Mouse (Mus musculus) olfactory bulb, adult 2 months (tissue): Measurements from ENCODE around the gene Yes1. TPM values are rescaled to one million over a fixed set of nuclear protein-coding genes. Genes with fewer than 3 reads are reported as not detected.
"Not testable (repeated sequence)": the region's sequence is repeated elsewhere in the genome, so short reads cannot be mapped to it uniquely, and the experiment has no call there.

Experiments used
- H3K27ac ChIP-seq: fragments of 200-500 bp; 2 replicates; pipeline ENCODE4 v1.5.1; 2012; ENCODE audit warnings: low read depth, low read length; ENCODE audit not compliant: insufficient read depth
- H3K4me1 ChIP-seq: fragments of 200-500 bp; 2 replicates; pipeline ENCODE4 v1.6.1; 2012; ENCODE audit warnings: low read length; ENCODE audit not compliant: control insufficient read depth, insufficient read depth
- H3K4me3 ChIP-seq: fragments of 200-500 bp; 2 replicates; pipeline ENCODE4 v1.5.1; 2012; ENCODE audit warnings: mild to moderate bottlenecking, low read depth, low read length, moderate library complexity; ENCODE audit not compliant: insufficient read depth
- CTCF ChIP-seq: fragments of 200-500 bp; IDR thresholded peaks from 2 replicates; pipeline ENCODE4 v1.5.1; 2012; ENCODE audit warnings: low read depth, mild to moderate bottlenecking, low read length, moderate library complexity; ENCODE audit not compliant: insufficient read depth
- POLR2A ChIP-seq: fragments of 200-500 bp; IDR thresholded peaks from 2 replicates; pipeline ENCODE4 v1.6.1; 2012; ENCODE audit warnings: mild to moderate bottlenecking, low read depth, low read length, moderate library complexity; ENCODE audit not compliant: insufficient read depth
- WGBS: fragments of 180-500 bp; shearing (Covaris S2); methylation state at CpG from one replicate; pipeline ENCODE4 v1.1.7; 2018; 5-methylcytosine and 5-hydroxymethylcytosine counted together
- polyA plus RNA-seq: library from polyadenylated mRNA; stranded (reverse); fragments of >200 nt; gene quantifications from 2 replicates; pipeline ENCODE4 v1.2.4, GENCODE M21; 2012; ENCODE audit warnings: low replicate concordance; ENCODE audit not compliant: missing spikeins, insufficient read depth, insufficient read length

The Yes1 gene
- polyA plus RNA-seq, 1 experiment = not detected

- H3K4me3 ChIP-seq = no peak overlapping the region
- no peaks in the 10 kb centered on the region for H3K4me1 ChIP-seq
- no peak overlapping the region for H3K27ac ChIP-seq
- WGBS = 91% methylated on average over 8 of the region's 8 CpGs
- no peak for TF ChIP-seq CTCF
These were observed 117.9 kb downstream of the Yes1 start for GRCm38 (mm10) chr5:32728851-32729250.

- WGBS = 96% methylated on average over 6 of the region's 6 CpGs
- H3K4me3 ChIP-seq, H3K4me1 ChIP-seq, H3K27ac ChIP-seq: not testable (repeated sequence)
These were observed 122.9 kb downstream of the Yes1 start for GRCm38 (mm10) chr5:32733892-32734291.

GRCm38 (mm10) chr5:32735779-32736178, 124.8 kb downstream of the Yes1 start:
- WGBS = 89% methylated on average over 6 of the region's 6 CpGs
- Histone ChIP-seq H3K27ac (no peak overlapping the region), H3K4me1 (peaks cover 7% of the 10 kb centered on the region), H3K4me3 (no peak overlapping the region)
- TF ChIP-seq CTCF (no peak), POLR2A (no peak)

Other genes starting within 250 kb of the Yes1 start
- 609 TPM in 1 of 2 replicates, not detected in the other for gene Ppp1cb, start 152.3 kb upstream of the Yes1 start, polyA plus RNA-seq
- not detected in 2 replicates for gene Pisd, start 174.5 kb downstream of the Yes1 start, polyA plus RNA-seq
- gene Gm20671, start 215.9 kb downstream of the Yes1 start, polyA plus RNA-seq = not detected in 2 replicates
- not detected in 2 replicates for gene Prr14l, start 243.1 kb downstream of the Yes1 start, polyA plus RNA-seq